Mouse (Mus musculus): ENCODE measurements around the gene Il11ra1. TPM values are rescaled to one million over a fixed set of nuclear protein-coding genes. Genes with fewer than 3 reads are reported as not detected.
"Not testable (repeated sequence)": the region's sequence is repeated elsewhere in the genome, so short reads cannot be mapped to it uniquely, and the experiment has no call there.

Gene Il11ra1
- total RNA-seq, 1 experiment from 2014 or later, result 25.4 TPM

DNA sequence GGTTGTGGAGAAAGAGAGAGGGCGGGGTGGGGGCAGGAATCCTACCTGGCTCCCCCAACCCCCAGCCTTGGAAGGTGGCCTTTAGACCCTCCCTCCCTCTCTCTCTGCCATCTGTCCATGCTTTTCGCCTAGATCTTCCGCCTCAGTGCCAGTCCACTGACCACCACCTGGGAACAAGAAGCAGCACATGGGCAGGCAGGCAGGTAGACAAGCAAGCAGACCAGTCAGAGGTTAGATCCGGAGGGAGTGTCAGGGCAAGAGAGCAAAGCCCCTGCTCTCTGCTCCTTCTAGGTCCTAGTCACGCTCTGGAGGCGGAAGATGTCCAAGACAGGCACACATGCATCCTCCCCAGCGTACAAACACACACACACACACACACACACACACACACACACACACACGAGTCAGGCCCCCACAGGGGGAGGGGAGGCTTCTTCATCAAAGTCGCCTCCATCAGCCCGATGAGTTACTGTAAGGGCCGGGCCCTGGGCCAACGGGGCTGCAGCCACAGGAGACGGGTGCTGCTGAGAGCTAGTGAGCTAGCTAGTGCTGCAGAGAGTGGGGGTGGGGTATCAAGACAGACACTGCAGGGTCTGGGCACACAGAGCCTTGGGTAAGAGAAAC is 22.7 kb upstream of the Il11ra1 start:
- no peak for ATAC-seq (replicated peaks; ENCODE audit: insufficient number of reproducible peaks, low FRiP score, low TSS enrichment, poor library complexity, severe bottlenecking)

DNA sequence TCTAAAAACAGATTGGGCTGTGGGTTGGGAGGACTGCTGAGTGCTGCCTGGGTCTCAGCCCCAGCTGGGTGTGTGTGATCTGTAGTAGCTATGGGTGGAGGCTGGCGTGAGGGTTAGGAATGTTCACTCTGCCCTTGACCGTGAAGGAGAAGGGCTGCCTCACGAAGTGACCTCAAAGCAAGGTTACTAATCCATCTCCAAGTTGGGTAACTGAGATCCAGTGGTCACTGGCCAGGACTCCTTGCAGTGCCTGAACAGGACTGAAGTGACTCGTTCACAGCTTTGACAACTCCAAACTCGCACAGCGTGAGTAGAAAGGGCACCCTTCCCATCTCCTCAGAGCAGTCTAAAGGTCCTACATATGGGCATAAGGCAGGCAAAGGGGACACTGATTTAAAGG is 20.9 kb upstream of the Il11ra1 start:
- no peak for ATAC-seq (replicated peaks; ENCODE audit: insufficient number of reproducible peaks, low FRiP score, low TSS enrichment, poor library complexity, severe bottlenecking)

DNA sequence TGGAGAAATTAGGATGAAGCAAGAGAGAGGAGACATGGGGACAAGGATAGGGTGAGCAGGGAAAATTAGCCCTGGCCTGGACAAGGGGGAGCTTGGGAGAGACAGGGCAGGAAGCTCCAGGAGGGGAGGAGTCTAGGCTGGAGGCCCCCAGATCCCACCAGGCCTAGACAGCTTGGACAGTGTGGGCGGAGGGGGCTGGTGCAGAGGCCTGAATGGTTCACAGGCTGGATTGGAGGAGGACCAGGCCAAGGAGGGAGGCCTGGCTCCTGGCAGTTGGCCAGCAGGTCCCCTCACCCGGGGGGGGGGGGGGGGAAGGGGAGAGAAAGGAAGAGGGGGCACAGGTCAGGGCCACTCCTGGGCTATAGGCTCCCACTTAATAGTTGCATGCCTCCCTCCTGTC is 20.5 kb upstream of the Il11ra1 start:
- no peak for ATAC-seq (replicated peaks; ENCODE audit: insufficient number of reproducible peaks, low FRiP score, low TSS enrichment, poor library complexity, severe bottlenecking)

DNA sequence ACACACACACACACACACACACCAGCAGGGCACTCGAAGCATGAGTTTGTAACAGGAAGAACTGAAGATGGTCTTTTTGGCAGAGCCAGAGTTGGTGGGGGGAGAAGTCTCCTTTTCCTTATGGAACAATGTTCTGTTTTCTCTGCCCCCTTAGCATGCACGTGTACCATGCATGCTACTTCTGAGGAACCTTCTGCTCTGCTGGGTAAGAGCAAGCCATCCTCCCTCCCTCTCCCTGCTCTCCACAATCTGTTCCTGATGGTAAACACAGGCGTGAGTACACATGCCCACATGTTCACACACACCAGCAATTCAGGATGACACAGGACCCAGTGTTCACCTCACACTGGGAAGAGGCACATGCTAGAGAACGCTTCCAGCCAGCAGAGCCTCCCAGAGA is 18.6 kb upstream of the Il11ra1 start:
- no peak for ATAC-seq (replicated peaks; ENCODE audit: insufficient number of reproducible peaks, low FRiP score, low TSS enrichment, poor library complexity, severe bottlenecking)

DNA sequence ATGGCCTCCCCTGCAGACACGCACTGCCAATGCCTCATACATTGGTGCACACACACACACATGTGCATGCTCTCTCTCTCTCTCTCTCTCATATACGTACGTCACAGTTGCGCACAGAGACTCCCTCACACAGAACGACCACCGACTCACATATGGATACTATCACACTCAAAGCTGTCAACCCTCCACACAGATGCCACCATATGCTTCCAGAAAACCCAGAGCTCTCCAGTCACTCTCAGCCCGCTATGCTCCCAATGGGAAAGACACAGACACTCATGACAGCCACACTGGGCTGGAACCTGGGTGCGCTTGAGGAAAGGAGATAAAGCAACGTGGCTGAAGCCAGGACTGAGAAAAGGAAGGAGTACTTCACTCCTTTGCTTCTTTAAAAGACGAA is 17.8 kb upstream of the Il11ra1 start:
- no peak for ATAC-seq (replicated peaks; ENCODE audit: insufficient number of reproducible peaks, low FRiP score, low TSS enrichment, poor library complexity, severe bottlenecking)

DNA sequence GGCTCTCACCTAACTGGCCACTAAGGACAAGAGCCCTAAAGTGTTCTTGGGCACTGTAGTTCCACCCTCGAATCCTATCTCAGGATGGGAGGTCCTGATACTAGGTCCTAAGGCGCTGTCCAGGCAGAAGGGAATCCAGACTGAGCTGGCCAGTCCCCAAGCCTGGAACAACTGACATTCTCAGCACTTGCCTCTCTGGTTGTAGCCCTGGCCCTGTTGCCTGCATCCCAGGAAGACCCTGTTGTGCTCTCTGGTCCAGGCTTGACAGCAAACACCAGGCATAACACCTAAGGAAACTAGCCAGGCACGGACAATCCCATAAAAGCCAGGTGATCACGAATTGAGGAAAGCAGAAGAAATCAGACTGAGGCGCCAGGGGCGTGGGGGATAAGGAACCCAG is 17.0 kb upstream of the Il11ra1 start:
- no peak for ATAC-seq (replicated peaks; ENCODE audit: insufficient number of reproducible peaks, low FRiP score, low TSS enrichment, poor library complexity, severe bottlenecking)

DNA sequence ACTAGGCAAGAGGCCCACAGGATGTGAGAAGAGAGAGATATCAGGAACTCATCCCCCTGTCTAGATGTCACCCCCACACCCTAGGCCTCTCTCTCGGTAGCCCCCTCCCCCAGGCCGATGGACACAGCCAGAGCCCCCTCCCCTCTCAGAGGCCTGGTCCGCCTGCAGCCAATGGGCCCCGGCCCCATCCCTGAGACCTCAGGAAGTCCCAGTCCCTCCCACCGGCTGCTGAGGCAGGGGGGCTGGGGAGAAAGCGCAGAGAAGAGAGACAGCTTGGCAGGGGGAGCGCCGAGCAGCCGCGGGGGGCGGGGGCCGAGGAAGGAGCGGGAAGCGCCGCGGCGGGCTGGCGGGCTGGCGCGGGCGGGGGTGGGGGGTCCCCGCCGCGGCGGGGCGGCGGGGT is 16.5 kb upstream of the Il11ra1 start:
- ATAC-seq (replicated peaks; ENCODE audit: insufficient number of reproducible peaks, low FRiP score, low TSS enrichment, poor library complexity, severe bottlenecking), result not testable (repeated sequence)

DNA sequence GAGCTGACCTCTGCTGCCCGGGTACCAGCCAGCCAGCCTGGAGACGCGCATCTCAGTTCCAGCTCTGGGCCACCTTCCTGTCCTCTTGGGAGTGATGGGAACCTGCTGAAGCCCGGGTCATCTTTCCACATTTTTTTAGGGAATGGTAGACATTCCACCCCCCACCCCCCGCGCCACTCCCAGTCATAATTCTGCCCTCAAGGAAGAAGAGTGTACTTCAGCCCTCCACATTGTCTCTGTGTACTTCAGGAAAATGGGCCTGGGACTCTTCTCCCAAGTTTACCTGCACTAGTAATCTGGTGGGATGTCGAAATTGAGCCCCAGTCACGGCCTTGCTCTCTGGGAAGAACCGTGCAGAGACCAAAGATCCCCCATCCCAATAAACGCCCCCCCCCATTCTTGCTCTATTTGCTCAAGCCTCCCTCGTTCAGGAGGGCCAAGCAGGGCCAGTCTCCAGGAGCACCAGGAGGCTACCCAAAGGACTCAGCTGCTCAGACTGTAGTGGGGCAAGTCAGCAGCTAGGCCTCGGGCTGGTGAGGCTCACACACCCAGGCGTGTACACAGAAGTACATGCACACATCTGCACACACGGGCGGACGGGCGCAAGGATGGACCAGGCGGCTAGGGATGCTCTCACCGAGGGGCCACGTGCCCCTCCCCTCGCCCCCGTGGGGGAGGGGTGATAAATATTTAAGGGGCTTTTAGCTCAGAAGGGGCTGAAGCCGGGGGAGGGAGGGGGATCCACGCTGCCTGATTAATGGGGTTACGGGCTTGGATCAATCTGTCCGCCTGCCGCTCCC is 15.5 kb upstream of the Il11ra1 start:
- ATAC-seq (replicated peaks; ENCODE audit: insufficient number of reproducible peaks, low FRiP score, low TSS enrichment, poor library complexity, severe bottlenecking), result not testable (repeated sequence)

DNA sequence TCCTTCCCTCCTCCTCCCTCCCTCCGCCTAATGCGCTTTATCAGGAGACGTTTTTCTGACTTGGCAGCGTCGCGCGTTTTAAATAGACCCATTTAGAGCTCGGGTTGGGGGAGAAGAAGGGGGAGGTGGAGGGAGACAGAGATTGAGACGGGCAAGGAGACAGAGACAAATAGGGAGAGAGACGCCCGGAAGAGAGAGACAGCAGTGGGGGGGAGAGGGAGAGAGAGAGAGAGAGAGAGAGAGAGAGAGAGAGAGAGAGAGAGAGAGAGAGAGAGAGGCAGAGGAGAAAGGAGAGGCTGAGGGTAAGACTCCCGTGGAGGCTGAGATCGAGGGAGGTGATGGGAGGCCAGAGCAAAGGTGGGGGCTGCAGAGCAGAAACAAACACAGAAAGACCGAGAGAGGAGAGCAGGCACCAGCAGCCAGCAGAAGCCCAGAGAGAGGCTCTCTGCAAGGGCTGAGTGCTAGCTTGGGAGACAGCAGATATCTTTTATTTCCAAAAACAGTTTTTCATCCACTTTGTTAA is 14.8 kb upstream of the Il11ra1 start:
- ATAC-seq (replicated peaks; ENCODE audit: insufficient number of reproducible peaks, low FRiP score, low TSS enrichment, poor library complexity, severe bottlenecking), result not testable (repeated sequence)

DNA sequence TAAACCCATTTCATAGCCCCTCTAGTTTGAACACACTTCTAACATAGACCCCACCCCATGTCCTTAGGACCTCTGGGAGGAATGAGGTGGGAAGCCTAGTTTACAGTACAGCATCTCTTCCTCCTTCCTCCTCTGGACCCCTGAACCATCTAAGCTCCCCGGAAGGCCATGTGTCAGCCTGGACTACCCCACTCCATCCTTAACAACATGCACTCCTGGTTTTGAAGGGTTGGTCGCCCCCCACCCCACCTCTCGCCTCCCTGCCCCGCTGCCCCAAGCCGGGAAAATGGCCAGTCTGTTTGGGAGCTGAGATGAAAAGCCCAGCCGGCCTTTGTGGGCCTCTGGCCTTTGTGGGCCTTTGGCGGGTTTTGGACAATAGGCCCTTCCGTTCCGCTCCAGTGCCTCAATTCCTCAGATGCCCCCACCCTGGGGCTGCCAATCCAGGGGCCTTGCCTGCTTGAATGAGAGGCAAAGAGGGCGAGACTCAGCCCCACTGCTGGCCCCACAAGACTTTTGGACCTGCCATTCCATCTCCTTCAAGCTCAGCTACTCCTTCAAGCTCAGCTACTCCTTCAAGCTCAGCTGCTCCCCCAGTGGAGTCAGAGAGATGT is 13.8 kb upstream of the Il11ra1 start:
- ATAC-seq (replicated peaks; ENCODE audit: insufficient number of reproducible peaks, low FRiP score, low TSS enrichment, poor library complexity, severe bottlenecking), result not testable (repeated sequence)

DNA sequence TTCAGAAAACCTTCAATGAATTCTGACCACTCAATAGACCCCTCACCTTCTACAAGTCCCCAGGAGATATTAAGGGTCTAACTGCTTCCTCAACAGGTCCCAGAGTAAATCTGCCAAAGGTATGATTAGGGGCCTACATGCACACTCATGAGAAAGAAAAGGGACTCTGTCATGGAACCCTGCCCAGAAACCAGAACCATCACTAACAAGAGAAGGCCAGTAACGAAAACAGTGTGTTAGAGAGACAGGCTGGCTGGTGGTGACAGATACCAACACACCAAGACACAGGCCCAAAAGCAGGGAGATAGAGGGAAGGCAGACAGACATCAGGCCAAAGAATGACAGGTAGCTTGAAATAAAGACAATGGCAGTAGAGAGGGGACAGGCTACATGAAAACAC is 11.2 kb upstream of the Il11ra1 start:
- ATAC-seq (replicated peaks; ENCODE audit: insufficient number of reproducible peaks, low FRiP score, low TSS enrichment, poor library complexity, severe bottlenecking), result not testable (repeated sequence)

DNA sequence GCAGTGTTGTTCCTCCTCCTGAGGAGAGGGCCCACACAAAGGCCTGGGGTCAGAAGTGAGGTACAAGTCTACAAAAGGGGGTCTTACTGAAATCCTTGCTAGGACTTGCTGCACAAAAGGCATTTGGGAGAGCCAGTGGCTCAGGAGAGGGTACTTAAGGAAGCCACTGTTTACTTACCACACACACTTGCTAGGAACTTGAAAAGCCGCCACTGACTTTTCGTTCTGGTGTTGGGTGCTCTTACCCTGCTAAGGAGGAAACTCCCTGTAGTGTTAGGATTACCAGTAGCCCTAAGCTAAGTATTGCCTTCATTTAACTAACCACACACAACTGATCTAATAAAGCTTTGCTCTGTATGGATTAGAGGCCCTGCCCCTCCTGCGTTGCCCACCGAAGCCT is 9.8 kb upstream of the Il11ra1 start:
- not testable (repeated sequence) for ATAC-seq (replicated peaks; ENCODE audit: insufficient number of reproducible peaks, low FRiP score, low TSS enrichment, poor library complexity, severe bottlenecking)

DNA sequence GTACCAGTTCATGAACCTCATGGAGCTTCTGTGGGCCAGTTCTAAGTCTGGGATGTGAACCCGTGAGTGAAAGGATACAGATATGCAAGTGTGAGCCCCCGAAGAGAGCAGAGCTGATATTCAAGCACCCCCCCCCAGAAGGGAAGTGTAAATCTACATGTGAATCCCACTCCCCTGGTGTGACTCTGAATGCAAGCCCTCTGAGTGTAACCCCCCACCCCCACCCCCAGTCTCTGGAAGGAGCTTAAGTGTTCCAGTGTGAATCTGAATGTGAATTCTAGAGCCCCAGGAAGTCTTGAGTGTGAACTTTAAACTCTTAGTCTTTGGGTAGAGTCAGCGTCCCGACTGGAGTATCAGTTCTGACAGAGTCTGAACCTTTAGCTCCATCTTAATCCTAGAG is 6.3 kb upstream of the Il11ra1 start:
- ATAC-seq (replicated peaks; ENCODE audit: insufficient number of reproducible peaks, low FRiP score, low TSS enrichment, poor library complexity, severe bottlenecking), result not testable (repeated sequence)

DNA sequence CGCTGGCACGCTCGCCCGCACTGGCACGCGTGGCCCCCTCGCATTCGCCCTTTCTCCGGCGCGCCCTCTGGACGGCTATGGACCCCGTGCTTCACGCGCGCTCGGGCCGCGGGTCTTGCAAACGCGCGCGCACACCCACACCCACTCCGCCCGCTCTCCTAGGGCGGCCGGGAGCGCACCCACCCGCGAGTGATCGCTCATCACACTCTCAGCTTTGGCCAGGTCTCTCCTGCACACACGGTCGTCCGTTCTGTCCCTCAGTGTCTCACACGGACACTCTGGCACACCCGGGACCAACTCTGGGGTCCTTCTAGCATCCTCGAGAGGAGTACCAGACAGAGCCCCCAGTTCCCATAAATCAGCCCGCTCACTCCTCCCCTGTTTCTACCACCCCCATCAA is 4.0 kb upstream of the Il11ra1 start:
- not testable (repeated sequence) for ATAC-seq (replicated peaks; ENCODE audit: insufficient number of reproducible peaks, low FRiP score, low TSS enrichment, poor library complexity, severe bottlenecking)

DNA sequence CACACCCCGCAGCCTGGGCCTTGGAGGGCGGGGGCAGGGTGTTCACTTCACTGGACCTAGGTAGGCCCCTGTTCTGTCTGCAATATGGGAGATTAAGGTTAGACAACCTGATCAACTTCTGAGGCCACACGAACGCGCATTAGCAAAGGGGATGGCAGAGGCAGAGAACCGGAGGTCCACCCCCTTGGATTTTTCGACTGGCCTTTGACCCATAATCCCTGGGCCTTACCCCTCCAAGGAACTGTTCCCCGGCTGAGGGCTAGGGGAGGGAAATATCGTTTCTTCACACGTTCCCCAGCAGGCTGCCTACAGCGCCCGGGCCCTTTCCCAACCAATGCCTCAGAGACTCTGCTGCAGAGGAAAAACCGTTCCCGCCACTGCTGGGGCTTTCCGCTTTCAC is 3.3 kb upstream of the Il11ra1 start:
- ATAC-seq (replicated peaks; ENCODE audit: insufficient number of reproducible peaks, low FRiP score, low TSS enrichment, poor library complexity, severe bottlenecking), result not testable (repeated sequence)

DNA sequence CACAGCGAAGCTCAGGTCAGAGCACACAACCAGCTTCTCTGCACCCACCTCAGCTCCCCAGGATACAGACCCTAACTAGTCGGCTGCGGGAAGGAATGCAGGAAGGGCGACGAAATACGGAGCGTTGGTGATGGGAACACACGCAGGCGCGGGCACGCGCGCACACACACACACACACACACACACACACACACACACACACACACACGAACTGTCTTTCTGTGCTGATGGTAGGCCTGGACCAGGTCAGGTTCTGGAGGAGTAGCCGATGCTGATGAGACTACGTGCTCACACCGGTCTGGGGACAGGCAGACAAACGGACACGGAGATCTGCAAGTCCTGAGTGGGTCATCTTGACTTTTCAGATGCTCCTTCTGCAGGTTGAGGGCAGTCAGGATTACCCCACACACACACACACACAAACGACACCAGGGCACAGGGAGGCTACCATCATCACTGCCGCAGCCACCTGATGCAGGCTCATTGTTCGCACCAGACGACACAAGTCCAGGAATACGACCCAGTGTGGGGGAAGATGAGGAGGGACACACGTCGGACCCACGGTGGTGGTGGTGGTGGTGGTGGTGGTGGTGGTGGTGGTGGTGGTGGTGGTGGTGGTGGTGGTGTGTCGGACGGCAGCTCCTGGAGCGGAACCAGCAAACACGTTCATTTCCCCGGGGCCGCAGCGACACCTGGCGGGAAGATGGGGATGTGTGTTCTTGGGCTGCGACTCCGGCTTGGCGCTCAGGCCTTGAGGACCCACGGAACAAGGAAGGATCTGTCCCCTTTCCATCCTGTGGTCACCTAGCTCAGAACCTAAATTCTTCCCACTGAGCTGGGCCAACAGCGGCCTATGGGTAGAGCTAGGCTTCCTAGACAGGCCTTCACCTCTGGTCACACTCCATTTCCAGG is 2.6 kb upstream of the Il11ra1 start, which contains the start of gene Cntfr:
Gene Cntfr, minus strand, starts transcription at position 160 of the 912 bp plus-strand sequence.
- ATAC-seq (replicated peaks; ENCODE audit: insufficient number of reproducible peaks, low FRiP score, low TSS enrichment, poor library complexity, severe bottlenecking), result not testable (repeated sequence)

DNA sequence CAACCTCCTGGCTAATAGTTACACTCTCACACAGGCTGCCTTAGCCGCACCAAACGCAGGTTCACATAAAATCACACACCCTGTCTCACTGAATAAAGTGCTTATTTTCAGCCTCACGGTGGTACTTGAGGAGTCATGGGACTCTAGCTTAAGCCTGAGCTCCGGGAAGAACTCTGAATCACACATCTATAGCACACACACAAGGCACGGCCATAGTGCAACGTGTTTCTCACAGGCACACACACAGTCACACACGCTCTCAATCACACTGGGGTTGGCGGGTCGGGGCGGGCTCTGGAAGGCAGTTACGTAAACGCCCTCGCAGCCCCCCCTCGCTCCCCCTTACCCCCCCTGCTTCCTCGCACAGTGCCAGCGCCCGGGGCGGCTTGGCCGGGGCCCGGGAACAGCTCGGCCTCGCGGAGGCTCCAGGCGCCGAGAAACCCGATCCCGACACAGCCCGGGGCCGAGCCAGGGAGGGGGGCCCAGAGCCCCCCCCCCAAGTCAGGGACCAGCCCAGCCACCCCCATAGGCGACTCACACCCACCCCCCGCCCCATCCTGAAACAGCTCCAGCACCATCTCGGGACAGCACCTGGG is 1.3 kb upstream of the Il11ra1 start:
- not testable (repeated sequence) for ATAC-seq (replicated peaks; ENCODE audit: insufficient number of reproducible peaks, low FRiP score, low TSS enrichment, poor library complexity, severe bottlenecking)

DNA sequence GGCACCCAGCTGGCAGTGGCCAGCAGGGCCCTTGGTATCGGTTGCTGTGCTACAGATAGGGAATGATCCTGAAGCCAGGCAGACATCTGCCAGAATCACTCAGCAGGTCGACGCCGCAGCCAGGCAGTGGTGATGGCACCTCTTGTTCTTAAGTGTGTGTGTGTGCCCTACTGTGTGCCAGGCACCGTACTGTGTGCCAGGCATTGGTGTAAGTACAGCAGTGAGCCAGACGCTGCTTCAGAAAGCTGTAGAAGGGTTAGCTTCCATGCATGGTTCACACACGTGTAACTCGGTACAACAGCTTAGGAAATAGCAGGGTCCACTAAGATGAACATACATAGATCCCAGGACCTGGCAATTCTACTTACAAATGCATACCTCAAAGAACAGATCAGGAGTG is 435 bp downstream of the Il11ra1 start:
- ATAC-seq (replicated peaks; ENCODE audit: insufficient number of reproducible peaks, low FRiP score, low TSS enrichment, poor library complexity, severe bottlenecking), result not testable (repeated sequence)
